Mouse (Mus musculus) CD8-positive naive resting alpha-beta T cell, adult 2 months (primary cell): ENCODE measurements around the gene Nupr1.

ENCODE experiments used
- DNase-seq, 2 experiments: peaks; one replicate each; pipeline ENCODE4 v3.0.0; 2022; ENCODE audit warnings: low read depth in 2 of 2, low spot score in 2 of 2

Nupr1 gene

GRCm38 (mm10) chr7:126644345-126644744 is 13.7 kb upstream of the Nupr1 start:
- no peak for DNase-seq

- DNase-seq = peak; percentile 8 to 45
These were observed 12.6 kb upstream of the Nupr1 start for GRCm38 (mm10) chr7:126643244-126643617.

- no peak for DNase-seq
These were observed 12.0 kb upstream of the Nupr1 start for GRCm38 (mm10) chr7:126642545-126643243.

- peak; percentile 23 to 52 for DNase-seq
These were observed 6.3 kb upstream of the Nupr1 start for GRCm38 (mm10) chr7:126636733-126637520.

- DNase-seq = no peak
These were observed 4.7 kb upstream of the Nupr1 start for GRCm38 (mm10) chr7:126635375-126635774.

GRCm38 (mm10) chr7:126632478-126632877 is 1.8 kb upstream of the Nupr1 start:
- no peak for DNase-seq

GRCm38 (mm10) chr7:126629915-126630314 is 746 bp downstream of the Nupr1 start:
- no peak for DNase-seq

- DNase-seq = no peak
These were observed 2.5 kb downstream of the Nupr1 start for GRCm38 (mm10) chr7:126628111-126628510.

GRCm38 (mm10) chr7:126625807-126626600 is 4.7 kb downstream of the Nupr1 start:
- DNase-seq = no peak

- no peak for DNase-seq
These were observed 5.3 kb downstream of the Nupr1 start for GRCm38 (mm10) chr7:126625369-126625768.

GRCm38 (mm10) chr7:126624774-126625173 is 5.9 kb downstream of the Nupr1 start:
- DNase-seq = no peak

- DNase-seq = no peak
These were observed 7.3 kb downstream of the Nupr1 start for GRCm38 (mm10) chr7:126623381-126623780.

GRCm38 (mm10) chr7:126621452-126622359 is 9.0 kb downstream of the Nupr1 start:
- no peak for DNase-seq

GRCm38 (mm10) chr7:126619559-126620275 is 10.9 kb downstream of the Nupr1 start:
- no peak for DNase-seq

- no peak for DNase-seq
These were observed 14.0 kb downstream of the Nupr1 start for GRCm38 (mm10) chr7:126616707-126617106.

- DNase-seq = no peak
These were observed 17.9 kb downstream of the Nupr1 start for GRCm38 (mm10) chr7:126612736-126613135.

- DNase-seq = no peak
These were observed 22.9 kb downstream of the Nupr1 start for GRCm38 (mm10) chr7:126607796-126608195.

- DNase-seq = no peak
These were observed 23.6 kb downstream of the Nupr1 start for GRCm38 (mm10) chr7:126607064-126607463.

- no peak for DNase-seq
These were observed 24.1 kb downstream of the Nupr1 start for GRCm38 (mm10) chr7:126606611-126607010.

GRCm38 (mm10) chr7:126602650-126603049 is 28.0 kb downstream of the Nupr1 start:
- DNase-seq = no peak
